ENCODE assay signal across 9 mouse cellular contexts in genomic region chr7:30493401-30493931, GRCm38 (mm10). TPM values are rescaled to one million over a fixed set of nuclear protein-coding genes. Genes with fewer than 3 reads are reported as not detected.
DNase-seq lines count a peak whose midpoint lies in the region; ATAC-seq and TF ChIP-seq lines count a peak whose summit lies in the region.
"Had no signal": no experiment of that assay in that cellular context is flagged by ENCODE, and none has a peak within 500 bp of the region (broad histone marks: within the 10 kb centered on the region; RNA-seq: fewer than 3 reads in every experiment).

TSS of gene Prodh2 (plus strand) at chr7:30493622.

- WGBS in kidney, embryonic 14.5 days, result 55% methylated on average over 11 of the region's 11 CpGs
- WGBS in liver, embryonic 11.5 days, result 42% methylated on average over 11 of the region's 11 CpGs
- 64% methylated on average over 11 of the region's 11 CpGs for WGBS in midbrain, embryonic 16.5 days

- H3K36me3 ChIP-seq in ES-Bruce4 (ENCODE audit: control insufficient read depth, insufficient read depth, low read length, poor library complexity, severe bottlenecking), result no peaks in the 10 kb centered on the region
- H3K36me3 ChIP-seq in kidney, embryonic 14.5 days (ENCODE audit: control insufficient read depth, insufficient read depth, low read length), result no peaks in the 10 kb centered on the region
- no peaks in the 10 kb centered on the region for H3K36me3 ChIP-seq in liver, embryonic 11.5 days (ENCODE audit: control insufficient read depth, insufficient read depth, low read length)
- no peaks in the 10 kb centered on the region for H3K36me3 ChIP-seq in midbrain, embryonic 16.5 days (ENCODE audit: control insufficient read depth, insufficient read depth, low read length)
- H3K36me3 ChIP-seq: neural tube, embryonic 12.5 days had no signal

- DNase-seq in ZHBTc4 (ENCODE audit: low read depth, low spot score), result peak; percentile 73
- peak; percentile 45 for DNase-seq in liver, embryonic 11.5 days (ENCODE audit: low spot score)
- no peak for DNase-seq in cerebellum, adult 9-11 months
- DNase-seq in embryo, embryonic 11 days, result no peak
- no peak for DNase-seq in neural tube, embryonic 10.5 days (ENCODE audit: extremely low spot score, low spot score)

- H3K27me3 ChIP-seq in ES-Bruce4 (ENCODE audit: control insufficient read depth, insufficient read depth, low read length, poor library complexity, severe bottlenecking), result no peaks in the 10 kb centered on the region
- H3K27me3 ChIP-seq in kidney, embryonic 14.5 days (ENCODE audit: control insufficient read depth, insufficient read depth, low read length), result no peaks in the 10 kb centered on the region
- H3K27me3 ChIP-seq in liver, embryonic 11.5 days (replicated peaks; ENCODE audit: control insufficient read depth, insufficient read depth, low read length), result 0 out of 2 replicates have a peak, but pooled peaks cover 2% of the 10 kb centered on the region
- no peaks in the 10 kb centered on the region; the same call in 1 of the 2 replicates for H3K27me3 ChIP-seq in midbrain, embryonic 16.5 days (ENCODE audit: control insufficient read depth, insufficient read depth, low read depth, low read length)
- H3K27me3 ChIP-seq: neural tube, embryonic 12.5 days had no signal

- no peak within 1 kb of the TSS for H3K27ac ChIP-seq in ES-Bruce4 (ENCODE audit: insufficient read depth, low read length)
- no peak within 1 kb of the TSS for H3K27ac ChIP-seq in kidney, embryonic 14.5 days (ENCODE audit: low read depth, low read length)
- peak within 1 kb of the TSS; percentile 64 for H3K27ac ChIP-seq in liver, embryonic 11.5 days (ENCODE audit: low read depth, low read length)
- H3K27ac ChIP-seq in midbrain, embryonic 16.5 days (ENCODE audit: low read length), result no peak within 1 kb of the TSS
- H3K27ac ChIP-seq: neural tube, embryonic 12.5 days had no signal

- no peak within 1 kb of the TSS for H3K4me2 ChIP-seq in kidney, embryonic 14.5 days (replicated peaks; ENCODE audit: low read depth, low read length)
- peak within 1 kb of the TSS; percentile 50 for H3K4me2 ChIP-seq in liver, embryonic 11.5 days
- H3K4me2 ChIP-seq in midbrain, embryonic 16.5 days (ENCODE audit: low read length), result no peak within 1 kb of the TSS
- H3K4me2 ChIP-seq: neural tube, embryonic 12.5 days had no signal

- no peak for TF ChIP-seq CTCF in ES-Bruce4 (IDR thresholded peaks at IDR 0.05; ENCODE audit: low read depth, low read length)

- peak within 1 kb of the TSS; percentile 34 for H3K9ac ChIP-seq in ES-Bruce4 (ENCODE audit: low read depth, poor library complexity, severe bottlenecking)
- no peak within 1 kb of the TSS for H3K9ac ChIP-seq in kidney, embryonic 14.5 days (ENCODE audit: low read depth, low read length)
- peak within 1 kb of the TSS; percentile 30; the same call in 1 of the 2 replicates for H3K9ac ChIP-seq in liver, embryonic 11.5 days (ENCODE audit: low read depth, low read length)
- no peak within 1 kb of the TSS for H3K9ac ChIP-seq in midbrain, embryonic 16.5 days (ENCODE audit: low read depth, low read length)
- H3K9ac ChIP-seq: neural tube, embryonic 12.5 days had no signal

- ATAC-seq in kidney, embryonic 14.5 days (ENCODE audit: low FRiP score, low TSS enrichment), result peak; percentile 37
- ATAC-seq in liver, embryonic 11.5 days (replicated peaks; ENCODE audit: low FRiP score), result peak; percentile 79
- no peak for ATAC-seq in midbrain, embryonic 16.5 days

- H3K4me1 ChIP-seq in ES-Bruce4 (ENCODE audit: control insufficient read depth, insufficient read depth, low read length), result no peaks in the 10 kb centered on the region
- H3K4me1 ChIP-seq in kidney, embryonic 14.5 days (ENCODE audit: control insufficient read depth, insufficient read depth, low read length), result peaks cover 6% of the 10 kb centered on the region; the same call in 1 of the 2 replicates
- no peaks in the 10 kb centered on the region for H3K4me1 ChIP-seq in liver, embryonic 11.5 days (replicated peaks; ENCODE audit: control insufficient read depth, insufficient read depth, low read length)
- no peaks in the 10 kb centered on the region for H3K4me1 ChIP-seq in midbrain, embryonic 16.5 days (ENCODE audit: control insufficient read depth, insufficient read depth, low read length)
- H3K4me1 ChIP-seq: neural tube, embryonic 12.5 days had no signal

- no peaks in the 10 kb centered on the region for H3K9me3 ChIP-seq in ES-Bruce4 (replicated peaks; ENCODE audit: control insufficient read depth, insufficient read depth, low read length, poor library complexity, severe bottlenecking)
- H3K9me3 ChIP-seq in kidney, embryonic 14.5 days (ENCODE audit: control insufficient read depth, low read length), result no peaks in the 10 kb centered on the region
- H3K9me3 ChIP-seq in liver, embryonic 11.5 days (ENCODE audit: control insufficient read depth, low read length), result no peaks in the 10 kb centered on the region
- H3K9me3 ChIP-seq in midbrain, embryonic 16.5 days (replicated peaks; ENCODE audit: control insufficient read depth, low read length, poor library complexity, severe bottlenecking), result no peaks in the 10 kb centered on the region
- H3K9me3 ChIP-seq: neural tube, embryonic 12.5 days had no signal

- TF ChIP-seq EP300 in ES-Bruce4 (IDR thresholded peaks at IDR 0.05; ENCODE audit: insufficient read depth, low read depth, low read length), result no peak

- H3K4me3 ChIP-seq in ES-Bruce4 (ENCODE audit: low read depth, low read length), result peak within 1 kb of the TSS; percentile 58
- H3K4me3 ChIP-seq in kidney, embryonic 14.5 days (ENCODE audit: low read length), result no peak within 1 kb of the TSS
- H3K4me3 ChIP-seq in liver, embryonic 11.5 days (ENCODE audit: low read depth, low read length), result peak within 1 kb of the TSS; percentile 43
- no peak within 1 kb of the TSS for H3K4me3 ChIP-seq in midbrain, embryonic 16.5 days (ENCODE audit: low read depth, low read length)
- H3K4me3 ChIP-seq: neural tube, embryonic 12.5 days had no signal

- no peak for TF ChIP-seq POLR2A in ES-Bruce4 (IDR thresholded peaks at IDR 0.05; ENCODE audit: insufficient read depth, low read length)

RNA-seq across cellular contexts. Expression of gene Prodh2, which starts in this region (rescaled TPM):
- 0.58 TPM in 1 of 2 replicates, not detected in the other for polyA plus RNA-seq in ES-Bruce4 (2011; ENCODE audit: insufficient read depth, insufficient read length, low read depth, missing spikeins)
- polyA plus RNA-seq in kidney, embryonic 14.5 days (2014; fragmentation: Nextera tagmentation; extraction: Ambion mirVana), result 0.94 and 2.3 TPM in 2 replicates
- 19.0 and 19.5 TPM in 2 replicates for polyA plus RNA-seq in liver, embryonic 11.5 days (2014; fragmentation: Nextera tagmentation; extraction: Ambion mirVana)
- not detected in 2 replicates for polyA plus RNA-seq in midbrain, embryonic 16.5 days (2015; fragmentation: Nextera tagmentation; extraction: Ambion mirVana)
- polyA plus RNA-seq: neural tube, embryonic 12.5 days had no signal

Comparison
In these comparisons a context has a peak if more than half of its experiments do, and no peak if none do; other contexts are left out.
1. H3K4me3 ChIP-seq: peak in ES-Bruce4 (single experiment) and liver, embryonic 11.5 days (single experiment); none in kidney, embryonic 14.5 days (single experiment) and midbrain, embryonic 16.5 days (single experiment).
2. H3K9ac ChIP-seq: peak in ES-Bruce4 (single experiment) and liver, embryonic 11.5 days (single experiment); none in kidney, embryonic 14.5 days (single experiment) and midbrain, embryonic 16.5 days (single experiment).
3. DNase-seq: peak in ZHBTc4 (single experiment) and liver, embryonic 11.5 days (single experiment); none in cerebellum, adult 9-11 months (single experiment), embryo, embryonic 11 days (single experiment) and neural tube, embryonic 10.5 days (single experiment).